Mouse (Mus musculus): ENCODE results near the gene Slc4a1. TPM values are rescaled to one million over a fixed set of nuclear protein-coding genes. Genes with fewer than 3 reads are reported as not detected.
"Not testable (repeated sequence)": the region's sequence is repeated elsewhere in the genome, so short reads cannot be mapped to it uniquely, and the experiment has no call there.

The Slc4a1 gene
- polyA plus RNA-seq (2015; fragmentation: Nextera tagmentation; extraction: Ambion mirVana) = 5.9 and 10.4 TPM in 2 replicates

DNA sequence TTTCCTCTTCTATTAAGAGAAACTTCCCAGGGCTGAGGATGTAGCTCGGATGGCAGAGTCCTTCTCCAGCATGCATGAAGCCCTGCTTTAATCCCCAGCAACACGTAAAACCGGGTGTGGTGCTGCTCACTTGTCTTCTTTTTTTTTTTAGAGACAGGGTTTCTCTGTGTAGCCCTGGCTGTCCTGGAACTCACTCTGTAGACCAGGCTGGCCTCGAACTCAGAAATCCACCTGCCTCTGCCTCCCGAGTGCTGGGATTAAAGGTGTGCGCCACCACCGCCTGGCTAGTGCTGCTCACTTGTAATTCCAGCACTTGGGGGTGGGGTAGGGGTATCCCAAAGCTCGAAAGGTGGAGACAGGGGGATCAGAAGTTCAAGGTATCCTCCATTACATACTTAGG lies at the start of gene Slc4a1:
Gene Slc4a1 (minus strand): TSS at position 101 of the 400 bp plus-strand sequence.
- H3K9me3 ChIP-seq; H3K4me2 ChIP-seq; ATAC-seq (ENCODE audit: insufficient number of reproducible peaks, low FRiP score, low TSS enrichment, low read depth); H3K27me3 ChIP-seq; H3K4me3 ChIP-seq; H3K4me1 ChIP-seq; H3K27ac ChIP-seq; H3K9ac ChIP-seq; H3K36me3 ChIP-seq: not testable (repeated sequence)
- 72% methylated on average over 8 of the region's 8 CpGs for WGBS

- Histone ChIP-seq H3K9ac (no peak overlapping the region), H3K9me3 (no peaks in the 10 kb centered on the region), H3K27me3 (no peaks in the 10 kb centered on the region), H3K4me1 (0 out of 2 replicates have a peak, but pooled peaks cover 2% of the 10 kb centered on the region), H3K4me3 (no peak overlapping the region), H3K36me3 (no peaks in the 10 kb centered on the region), H3K4me2 (no peak overlapping the region), H3K27ac (no peak overlapping the region)
- ATAC-seq (ENCODE audit: insufficient number of reproducible peaks, low FRiP score, low TSS enrichment, low read depth) = no peak
- WGBS = 72% methylated on average over 10 of the region's 10 CpGs
Measured at GRCm38 (mm10) chr11:102415034-102415802, 49.2 kb upstream of the Slc4a1 start.

- no peak overlapping the region for H3K27ac ChIP-seq
- no peaks in the 10 kb centered on the region for H3K9me3 ChIP-seq
- H3K4me1 ChIP-seq = 0 out of 2 replicates have a peak, but pooled peaks cover 2% of the 10 kb centered on the region
- H3K4me3 ChIP-seq = no peak overlapping the region
- no peak for ATAC-seq (ENCODE audit: insufficient number of reproducible peaks, low FRiP score, low TSS enrichment, low read depth)
- no peak overlapping the region for H3K4me2 ChIP-seq
- no peaks in the 10 kb centered on the region for H3K27me3 ChIP-seq
- H3K9ac ChIP-seq = no peak overlapping the region
- no peaks in the 10 kb centered on the region for H3K36me3 ChIP-seq
- 70% methylated on average over 8 of the region's 8 CpGs for WGBS
Measured at GRCm38 (mm10) chr11:102413059-102413458, 47.1 kb upstream of the Slc4a1 start.

DNA sequence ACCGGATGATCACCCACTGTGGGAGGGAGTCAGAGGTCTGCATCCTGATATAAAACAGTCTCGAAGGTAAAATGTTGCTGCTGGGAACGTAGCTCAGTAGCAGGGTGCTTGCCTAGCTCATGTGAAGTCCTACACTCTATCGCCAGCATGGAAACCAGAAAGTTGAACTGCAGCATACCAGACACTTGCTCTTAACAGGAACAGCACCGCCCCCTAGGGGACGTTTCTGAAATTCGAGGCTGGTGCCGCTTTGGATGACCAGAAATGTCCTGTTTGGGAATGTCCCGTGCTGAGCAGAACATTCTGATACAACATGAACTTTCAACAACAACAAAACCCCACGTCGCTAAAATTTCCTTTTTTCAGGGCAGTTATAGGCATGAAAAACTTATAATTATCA lies 45.7 kb upstream of the Slc4a1 start:
- Histone ChIP-seq H3K9me3 (no peaks in the 10 kb centered on the region), H3K9ac (no peak overlapping the region), H3K36me3 (no peaks in the 10 kb centered on the region), H3K4me2 (no peak overlapping the region), H3K27ac (0 out of 2 replicates have a peak overlapping the region, but pooled peaks have one; percentile 14), H3K27me3 (no peaks in the 10 kb centered on the region), H3K4me3 (no peak overlapping the region), H3K4me1 (peaks cover 4% of the 10 kb centered on the region)
- 6% methylated on average over 11 of the region's 11 CpGs for WGBS
- no peak for ATAC-seq (ENCODE audit: insufficient number of reproducible peaks, low FRiP score, low TSS enrichment, low read depth)

DNA sequence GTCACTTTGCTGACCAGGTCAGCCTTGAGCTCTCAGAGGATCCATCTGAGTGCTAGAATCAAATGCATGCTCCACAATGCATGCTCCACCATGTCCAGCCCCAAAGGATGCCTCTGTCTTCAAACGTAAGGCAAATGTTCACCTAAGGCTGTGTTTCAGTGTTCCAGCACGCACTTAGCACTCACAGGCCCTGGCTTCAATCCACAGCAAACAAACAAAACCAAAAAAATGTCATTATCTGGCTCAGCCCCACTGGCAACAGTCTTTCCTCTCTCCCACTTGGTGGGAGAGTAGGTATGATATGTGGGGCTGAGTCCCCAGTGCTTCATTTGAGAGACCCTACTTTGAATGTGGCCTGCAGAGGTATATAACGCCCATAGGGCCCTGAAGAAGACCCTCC lies 45.1 kb upstream of the Slc4a1 start:
- no peak for ATAC-seq (ENCODE audit: insufficient number of reproducible peaks, low FRiP score, low TSS enrichment, low read depth)
- no peak overlapping the region for H3K9ac ChIP-seq
- peaks cover 10% of the 10 kb centered on the region for H3K4me1 ChIP-seq
- H3K4me2 ChIP-seq = no peak overlapping the region
- no peaks in the 10 kb centered on the region for H3K9me3 ChIP-seq
- H3K27me3 ChIP-seq = no peaks in the 10 kb centered on the region
- WGBS = 69% methylated on average over 3 of the region's 3 CpGs
- H3K27ac ChIP-seq = no peak overlapping the region
- no peak overlapping the region for H3K4me3 ChIP-seq
- H3K36me3 ChIP-seq = no peaks in the 10 kb centered on the region

GRCm38 (mm10) chr11:102410345-102410744 lies 44.3 kb upstream of the Slc4a1 start:
- not testable (repeated sequence) for H3K4me2 ChIP-seq; ATAC-seq (ENCODE audit: insufficient number of reproducible peaks, low FRiP score, low TSS enrichment, low read depth); H3K36me3 ChIP-seq; H3K27me3 ChIP-seq; H3K4me3 ChIP-seq; H3K9ac ChIP-seq; H3K27ac ChIP-seq; H3K9me3 ChIP-seq
- peaks cover 18% of the 10 kb centered on the region for H3K4me1 ChIP-seq
- 95% methylated on average over 3 of the region's 3 CpGs for WGBS

- Histone ChIP-seq H3K9ac (no peak overlapping the region), H3K4me2 (no peak overlapping the region), H3K27ac (no peak overlapping the region), H3K4me1 (peaks cover 22% of the 10 kb centered on the region), H3K27me3 (no peaks in the 10 kb centered on the region), H3K4me3 (no peak overlapping the region), H3K9me3 (no peaks in the 10 kb centered on the region), H3K36me3 (peaks cover under 1% of the 10 kb centered on the region; the same call in 1 of the 2 replicates)
- 77% methylated on average over 3 of the region's 3 CpGs for WGBS
- no peak for ATAC-seq (ENCODE audit: insufficient number of reproducible peaks, low FRiP score, low TSS enrichment, low read depth)
Measured at GRCm38 (mm10) chr11:102409795-102410330, 43.9 kb upstream of the Slc4a1 start.

DNA sequence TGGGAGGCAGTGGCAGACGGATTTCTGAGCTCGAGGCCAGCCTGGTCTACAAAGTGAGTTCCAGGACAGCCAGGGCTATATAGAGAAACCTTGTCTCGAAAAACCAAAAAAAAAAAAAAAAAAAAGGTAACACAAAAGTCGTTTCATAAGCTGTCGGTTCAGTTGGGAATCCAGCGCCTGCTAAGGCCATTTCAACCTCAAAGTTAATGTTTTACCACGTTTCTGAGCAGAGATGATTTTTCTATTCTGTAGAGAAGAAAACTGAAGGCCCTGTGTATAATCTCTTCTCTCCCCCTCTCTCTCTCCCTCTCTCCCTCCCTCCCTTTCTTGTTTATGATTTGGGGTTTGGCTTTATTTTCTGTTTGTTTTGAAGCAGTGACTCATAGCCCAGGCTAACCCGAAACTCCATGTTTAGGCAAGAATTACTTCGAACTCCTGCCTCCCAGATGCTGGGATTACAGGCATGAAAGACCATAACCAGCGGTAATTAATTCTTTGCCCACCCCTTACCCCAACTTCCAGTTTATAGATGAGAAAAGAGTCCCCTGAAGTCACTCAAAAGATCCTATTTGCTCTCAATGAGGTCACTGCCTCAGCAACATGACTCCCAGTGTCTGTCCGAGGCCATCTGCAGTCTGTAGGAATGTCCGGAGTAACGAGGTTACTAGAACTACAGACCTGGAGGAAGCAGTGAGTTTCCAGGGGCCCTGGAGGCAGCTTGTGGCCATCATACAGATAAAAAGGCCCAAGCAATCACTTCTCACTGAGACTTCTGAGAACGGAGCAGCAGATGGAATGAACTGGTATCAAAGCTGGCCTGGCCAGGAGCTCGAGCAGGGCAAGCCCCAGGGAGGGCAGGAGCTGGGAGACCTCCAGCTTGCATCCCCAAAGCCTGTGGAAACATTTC lies 43.1 kb upstream of the Slc4a1 start:
- Histone ChIP-seq H3K27ac (peak overlapping the region; percentile 94), H3K9me3 (no peaks in the 10 kb centered on the region), H3K4me1 (peaks cover 24% of the 10 kb centered on the region), H3K4me2 (peak overlapping the region; percentile 86), H3K9ac (peak overlapping the region; percentile 33; the same call in 1 of the 2 replicates), H3K4me3 (peak overlapping the region; percentile 82), H3K27me3 (no peaks in the 10 kb centered on the region), H3K36me3 (peaks cover 7% of the 10 kb centered on the region)
- WGBS = 33% methylated on average over 14 of the region's 15 CpGs
- no peak for ATAC-seq (ENCODE audit: insufficient number of reproducible peaks, low FRiP score, low TSS enrichment, low read depth)

DNA sequence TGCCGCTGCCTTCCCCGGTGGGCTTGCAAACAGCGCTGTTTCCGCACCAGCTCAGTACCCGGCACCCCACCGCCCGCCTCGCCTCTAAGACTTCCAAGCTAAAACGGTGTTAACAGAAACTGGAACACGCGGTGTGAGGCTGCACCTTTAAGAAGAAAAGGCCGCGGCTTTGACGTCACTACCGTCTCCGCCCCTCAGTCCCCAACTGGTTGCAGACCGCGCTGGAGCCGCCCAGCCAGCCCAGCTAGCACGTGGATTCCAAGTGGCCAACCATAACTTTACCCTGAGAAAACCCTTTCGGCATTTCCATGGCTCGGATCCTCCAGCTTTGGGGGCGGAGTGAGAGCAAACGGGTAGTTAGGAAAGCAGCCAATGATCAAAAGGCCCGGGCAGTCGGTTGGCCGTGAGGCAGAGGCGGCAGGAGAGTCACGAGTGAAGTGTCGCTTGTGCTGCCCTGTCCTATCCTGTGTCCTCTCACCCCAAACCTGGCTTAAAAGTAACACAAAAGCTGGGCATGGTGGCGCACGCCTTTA lies 42.4 kb upstream of the Slc4a1 start:
- under 1% methylated on average over 32 of the region's 32 CpGs for WGBS
- peak overlapping the region; percentile 33; the same call in 1 of the 2 replicates for H3K9ac ChIP-seq
- peaks cover 24% of the 10 kb centered on the region for H3K4me1 ChIP-seq
- H3K9me3 ChIP-seq = no peaks in the 10 kb centered on the region
- H3K4me2 ChIP-seq = peak overlapping the region; percentile 86
- no peaks in the 10 kb centered on the region for H3K27me3 ChIP-seq
- ATAC-seq (ENCODE audit: insufficient number of reproducible peaks, low FRiP score, low TSS enrichment, low read depth) = peak; percentile 91
- peak overlapping the region; percentile 82 for H3K4me3 ChIP-seq
- peaks cover 15% of the 10 kb centered on the region for H3K36me3 ChIP-seq
- peak overlapping the region; percentile 94 for H3K27ac ChIP-seq

DNA sequence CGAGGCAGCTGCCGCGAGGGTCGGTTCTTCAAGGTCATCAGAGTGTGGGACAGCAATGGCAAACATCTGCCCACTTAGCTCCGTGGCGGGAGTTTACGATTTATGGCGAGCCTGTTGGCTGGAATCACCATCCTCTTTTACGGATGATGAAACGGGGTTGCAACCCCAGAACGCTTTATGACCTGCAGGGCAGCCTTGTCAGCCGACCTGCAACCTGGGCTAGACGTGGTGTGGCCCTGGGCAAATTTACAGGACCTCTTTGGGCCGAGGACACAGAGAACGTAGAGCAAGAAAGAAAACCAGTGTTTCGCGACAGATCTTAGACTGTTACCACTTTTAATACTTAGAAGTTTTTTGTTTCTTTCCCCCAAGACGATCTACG lies 41.8 kb upstream of the Slc4a1 start, which contains the start of gene Slc25a39:
Gene Slc25a39 (minus strand): TSS at position 113 of the 382 bp plus-strand sequence.
- no peak for ATAC-seq (ENCODE audit: insufficient number of reproducible peaks, low FRiP score, low TSS enrichment, low read depth)
- Histone ChIP-seq H3K27me3 (peaks cover 4% of the 10 kb centered on the region; the same call in 1 of the 2 replicates), H3K4me1 (peaks cover 24% of the 10 kb centered on the region), H3K4me3 (peak within 1 kb of the TSS; percentile 82), H3K36me3 (peaks cover 21% of the 10 kb centered on the region), H3K9me3 (no peaks in the 10 kb centered on the region), H3K4me2 (peak within 1 kb of the TSS; percentile 86), H3K27ac (peak within 1 kb of the TSS; percentile 94), H3K9ac (peak within 1 kb of the TSS; percentile 75)
- WGBS = under 1% methylated on average over 19 of the region's 19 CpGs

Data from limb, embryonic 15.5 days (tissue).